Comparison of ENCODE assay signal across 24 mouse cellular contexts in the genomic region with DNA sequence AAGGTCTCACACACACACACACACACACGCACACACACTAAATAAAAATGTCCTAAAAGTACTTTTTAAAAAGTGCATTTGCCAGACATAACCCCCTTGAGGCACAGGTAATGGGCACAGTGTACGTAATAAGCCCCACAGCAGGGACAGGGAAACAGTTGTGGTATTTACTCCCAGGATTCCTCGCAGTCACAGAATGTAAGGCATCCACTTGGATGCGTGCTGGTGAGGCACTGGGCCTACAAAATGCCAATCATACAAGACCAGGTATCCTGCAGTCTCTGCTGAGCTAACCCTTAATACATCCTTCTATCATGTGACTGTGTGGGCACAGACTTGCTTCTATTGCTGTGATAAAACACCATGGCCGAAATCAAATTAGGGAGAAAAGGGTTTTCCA.
"Had no signal": no experiment of that assay in that cellular context is flagged by ENCODE, and none has a peak within 500 bp of the region (broad histone marks: within the 10 kb centered on the region; RNA-seq: fewer than 3 reads in every experiment).

No protein-coding gene starts in this region.

- H3K27ac ChIP-seq: heart, adult 2 months; hindbrain, embryonic 13.5 days; hindbrain, embryonic 15.5 days; hindbrain, postnatal 0 days; kidney, embryonic 15.5 days; kidney, postnatal 0 days; limb, embryonic 13.5 days; limb, embryonic 15.5 days; liver, embryonic 12.5 days; liver, embryonic 14.5 days had no signal

- H3K9ac ChIP-seq: heart, embryonic 12.5 days; hindbrain, embryonic 13.5 days; hindbrain, embryonic 15.5 days; kidney, embryonic 15.5 days; limb, embryonic 13.5 days; limb, embryonic 15.5 days; liver, embryonic 12.5 days; liver, embryonic 14.5 days had no signal

- H3K36me3 ChIP-seq: heart, embryonic 12.5 days; hindbrain, embryonic 13.5 days; hindbrain, embryonic 15.5 days; limb, embryonic 15.5 days; liver, embryonic 12.5 days had no signal

- H3K4me3 ChIP-seq: heart, adult 2 months; heart, embryonic 12.5 days; hindbrain, embryonic 13.5 days; hindbrain, embryonic 15.5 days; kidney, embryonic 15.5 days; limb, embryonic 13.5 days; limb, embryonic 15.5 days; liver, embryonic 12.5 days had no signal

- H3K9me3 ChIP-seq: heart, embryonic 12.5 days; hindbrain, embryonic 13.5 days; hindbrain, embryonic 15.5 days; kidney, embryonic 15.5 days; limb, embryonic 13.5 days; limb, embryonic 15.5 days; liver, embryonic 12.5 days had no signal

- H3K27me3 ChIP-seq: heart, embryonic 12.5 days; hindbrain, embryonic 13.5 days; hindbrain, embryonic 15.5 days; kidney, embryonic 15.5 days; limb, embryonic 13.5 days; limb, embryonic 15.5 days; liver, embryonic 12.5 days had no signal

- ATAC-seq: forebrain, embryonic 16.5 days; hindbrain, postnatal 0 days; intestine, embryonic 16.5 days; liver, embryonic 12.5 days had no signal

- H3K4me2 ChIP-seq: heart, embryonic 12.5 days; hindbrain, embryonic 13.5 days; hindbrain, embryonic 15.5 days; kidney, embryonic 15.5 days; limb, embryonic 13.5 days; limb, embryonic 15.5 days; liver, embryonic 12.5 days had no signal

- H3K4me1 ChIP-seq: hindbrain, embryonic 13.5 days; hindbrain, embryonic 15.5 days had no signal

- DNase-seq: gastrocnemius, postnatal 14 days; gastrocnemius, postnatal 36 days; heart, adult 2 months; heart, postnatal 10 days; kidney, adult 11 months; kidney, adult 2 months; kidney, adult 9 months; kidney, postnatal 14 days; kidney, postnatal 36 days; layer of hippocampus, adult 9-11 months; layer of hippocampus, postnatal 36 days; left cerebral cortex, postnatal 4 days had no signal
